Mouse (Mus musculus) lung, postnatal 25 days (tissue): ENCODE results near the gene Gm21650.
"Not testable (repeated sequence)": the region's sequence is repeated elsewhere in the genome, so short reads cannot be mapped to it uniquely, and the experiment has no call there.

ENCODE experiments used
- DNase-seq: peaks from one replicate; pipeline ENCODE4 v3.0.0; 2022; ENCODE audit warnings: low spot score

Gm21650 gene

GRCm38 (mm10) chrY:77692508-77692907 is at the start of gene Gm21650:
TSS of gene Gm21650 (plus strand) at chrY:77692808.
- not testable (repeated sequence) for DNase-seq
